Mouse (Mus musculus) hindbrain, postnatal 0 days (tissue): ENCODE data around the gene Gon4l. TPM values are rescaled to one million over a fixed set of nuclear protein-coding genes. Genes with fewer than 3 reads are reported as not detected.
"Not testable (repeated sequence)": the region's sequence is repeated elsewhere in the genome, so short reads cannot be mapped to it uniquely, and the experiment has no call there.

ENCODE experiments used
- ATAC-seq: fragments of 200-750 bp; cut with Nextera tagmentation; 2 replicates; pipeline ENCODE4 v1.8.0; 2017; ENCODE audit warnings: mild to moderate bottlenecking, moderate TSS enrichment, moderate library complexity
- DNase-seq: peaks from one replicate; pipeline ENCODE4 v3.0.0-alpha.2; 2015; ENCODE audit warnings: low spot score
- H3K27ac ChIP-seq: fragments of 300-500 bp; sonication (generic); 2 replicates; pipeline ENCODE4 v1.5.1; 2014; ENCODE audit warnings: mild to moderate bottlenecking
- H3K27me3 ChIP-seq: fragments of 300-500 bp; sonication (generic); 2 replicates; pipeline ENCODE4 v1.6.1; 2014; ENCODE audit warnings: low read length, mixed read lengths; ENCODE audit not compliant: insufficient read depth
- H3K36me3 ChIP-seq: fragments of 300-500 bp; sonication (generic); 2 replicates; pipeline ENCODE4 v1.6.1; 2014; ENCODE audit warnings: low read length, mixed read lengths; ENCODE audit not compliant: insufficient read depth
- H3K4me1 ChIP-seq: fragments of 300-500 bp; sonication (generic); 2 replicates; pipeline ENCODE4 v1.6.1; 2014; ENCODE audit warnings: antibody characterized with exemption, low read length, mixed read lengths; ENCODE audit not compliant: insufficient read depth
- H3K4me2 ChIP-seq: fragments of 300-500 bp; sonication (generic); 2 replicates; pipeline ENCODE4 v1.6.1; 2014; ENCODE audit warnings: low read depth, mild to moderate bottlenecking, low read length, moderate library complexity, mixed read lengths
- H3K4me3 ChIP-seq: fragments of 300-500 bp; sonication (generic); 2 replicates; pipeline ENCODE4 v1.5.1; 2014; ENCODE audit warnings: low read length
- H3K9ac ChIP-seq: fragments of 300-500 bp; sonication (generic); replicated peaks from 2 replicates; pipeline ENCODE4 v1.6.1; 2014; ENCODE audit warnings: mild to moderate bottlenecking, low read length, moderate library complexity, mixed read lengths
- H3K9me3 ChIP-seq: fragments of 300-500 bp; sonication (generic); 2 replicates; pipeline ENCODE4 v1.6.1; 2016; ENCODE audit warnings: low read length, mixed read lengths
- CTCF ChIP-seq: IDR thresholded peaks from 2 replicates; pipeline ENCODE4 v1.5.1; 2016; ENCODE audit warnings: antibody characterized with exemption, control low read depth, low read depth
- WGBS: fragments of 180-500 bp; shearing (Covaris S2); extraction: QIAGEN DNeasy Blood & Tissue Kit; methylation state at CpG from one replicate; pipeline ENCODE4 v1.1.7; 2014; 5-methylcytosine and 5-hydroxymethylcytosine counted together
- polyA plus RNA-seq: library from polyadenylated mRNA; unstranded; fragments of >200 nt; fragmentation: Nextera tagmentation; extraction: Ambion mirVana; gene quantifications from 2 replicates; pipeline ENCODE4 v1.2.1, GENCODE M21; 2015
- total RNA-seq: library from RNA; depleted of rRNA; stranded (reverse); fragments of >200 nt; gene quantifications from 2 replicates; pipeline ENCODE4 v1.2.3, GENCODE M21; 2014

The Gon4l gene
- total and polyA plus RNA-seq, 2 experiments from 2014 or later: 8.4 to 33.6 TPM

GRCm38 (mm10) chr3:88882536-88882935 is 47.5 kb downstream of the Gon4l start:
- H3K4me1 ChIP-seq, ATAC-seq, H3K4me2 ChIP-seq, H3K27ac ChIP-seq, H3K36me3 ChIP-seq, H3K9ac ChIP-seq, H3K27me3 ChIP-seq, DNase-seq, H3K9me3 ChIP-seq, H3K4me3 ChIP-seq: not testable (repeated sequence)
- 97% methylated on average over 4 of the region's 4 CpGs for WGBS

DNA sequence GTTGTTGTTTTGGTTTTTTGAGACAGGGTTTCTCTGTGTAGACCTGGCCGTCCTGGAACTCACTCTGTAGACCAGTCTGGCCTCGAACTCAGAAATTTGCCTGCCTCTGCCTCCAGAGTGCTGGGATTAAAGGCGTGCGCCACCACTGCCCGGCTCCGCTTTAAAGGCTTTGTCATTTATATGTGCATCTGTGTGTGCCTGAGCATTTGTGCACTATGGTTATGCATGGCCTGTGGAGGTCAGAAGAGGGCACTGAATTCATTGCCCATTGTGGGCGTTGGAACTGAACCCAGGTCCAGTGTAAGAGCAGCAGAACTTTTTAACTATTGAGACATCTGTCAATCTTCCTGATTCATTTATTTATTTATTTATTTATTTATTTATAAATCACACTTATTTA is 58.0 kb downstream of the Gon4l start:
- not testable (repeated sequence) for H3K9ac ChIP-seq, H3K27ac ChIP-seq, H3K9me3 ChIP-seq, H3K4me1 ChIP-seq, ATAC-seq, H3K36me3 ChIP-seq, DNase-seq, H3K4me3 ChIP-seq, H3K4me2 ChIP-seq, H3K27me3 ChIP-seq
- 95% methylated on average over 7 of the region's 7 CpGs for WGBS

GRCm38 (mm10) chr3:88904803-88905202 is 69.8 kb downstream of the Gon4l start:
- H3K4me2 ChIP-seq: no peak overlapping the region
- no peak overlapping the region for H3K27ac ChIP-seq
- H3K9me3 ChIP-seq: no peaks in the 10 kb centered on the region
- DNase-seq: no peak
- TF ChIP-seq CTCF: no peak
- ATAC-seq: no peak
- no peaks in the 10 kb centered on the region for H3K4me1 ChIP-seq
- WGBS: 87% methylated on average over 3 of the region's 3 CpGs
- H3K36me3 ChIP-seq: peaks cover 72% of the 10 kb centered on the region
- H3K27me3 ChIP-seq: no peaks in the 10 kb centered on the region
- H3K9ac ChIP-seq: no peak overlapping the region
- H3K4me3 ChIP-seq: no peak overlapping the region

DNA sequence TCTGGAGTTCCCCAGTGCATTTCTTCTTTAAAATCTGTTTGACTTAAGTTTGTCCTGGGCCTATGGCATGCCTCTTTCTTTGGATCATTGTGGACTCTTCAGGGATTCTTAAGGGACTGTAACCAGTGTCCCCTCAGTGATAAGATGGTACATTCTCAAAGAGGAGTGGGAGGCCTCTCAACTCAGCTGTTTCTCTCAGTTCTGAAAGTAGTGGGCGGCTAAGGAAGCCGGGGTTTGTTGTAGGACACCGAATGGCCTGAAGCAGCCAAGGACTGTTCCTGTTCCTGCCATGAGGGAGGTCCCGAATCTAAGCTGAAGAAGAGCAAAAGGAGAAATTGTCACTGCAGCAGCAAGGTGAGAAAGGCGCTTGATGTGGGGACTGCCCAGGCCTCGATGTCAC is 70.2 kb downstream of the Gon4l start:
- H3K4me2 ChIP-seq: no peak overlapping the region
- no peak overlapping the region for H3K27ac ChIP-seq
- ATAC-seq: no peak
- no peak overlapping the region for H3K4me3 ChIP-seq
- H3K9ac ChIP-seq: no peak overlapping the region
- TF ChIP-seq CTCF: no peak
- WGBS: 85% methylated on average over 6 of the region's 6 CpGs
- H3K9me3 ChIP-seq: no peaks in the 10 kb centered on the region
- no peaks in the 10 kb centered on the region for H3K4me1 ChIP-seq
- H3K36me3 ChIP-seq: peaks cover 76% of the 10 kb centered on the region
- DNase-seq: no peak
- H3K27me3 ChIP-seq: no peaks in the 10 kb centered on the region

DNA sequence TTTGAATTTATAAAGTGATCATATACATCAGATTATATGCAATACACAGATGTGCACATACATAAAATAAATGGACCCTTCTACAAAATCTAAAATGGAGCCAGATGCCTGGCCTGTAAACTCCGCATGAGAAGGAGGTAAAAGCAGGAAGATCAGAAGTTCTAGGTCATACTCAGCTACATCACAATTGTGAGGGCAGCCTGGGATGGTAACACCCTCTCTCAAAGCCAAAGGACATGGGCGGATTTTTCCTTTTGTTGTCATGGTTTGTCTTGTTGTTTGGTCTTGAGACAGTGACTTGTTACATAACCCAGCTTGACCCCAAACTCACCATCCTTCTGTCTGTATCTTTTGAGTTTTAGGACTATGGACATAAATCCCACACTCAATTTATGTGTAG is 70.7 kb downstream of the Gon4l start:
- ATAC-seq (no peak), DNase-seq (no peak)
- Histone ChIP-seq H3K4me2 (no peak overlapping the region), H3K4me1 (no peaks in the 10 kb centered on the region), H3K9me3 (no peaks in the 10 kb centered on the region), H3K27ac (no peak overlapping the region), H3K27me3 (no peaks in the 10 kb centered on the region), H3K4me3 (no peak overlapping the region), H3K36me3 (peaks cover 81% of the 10 kb centered on the region), H3K9ac (no peak overlapping the region)
- 93% methylated on average over 2 of the region's 2 CpGs for WGBS
- no peak for TF ChIP-seq CTCF

DNA sequence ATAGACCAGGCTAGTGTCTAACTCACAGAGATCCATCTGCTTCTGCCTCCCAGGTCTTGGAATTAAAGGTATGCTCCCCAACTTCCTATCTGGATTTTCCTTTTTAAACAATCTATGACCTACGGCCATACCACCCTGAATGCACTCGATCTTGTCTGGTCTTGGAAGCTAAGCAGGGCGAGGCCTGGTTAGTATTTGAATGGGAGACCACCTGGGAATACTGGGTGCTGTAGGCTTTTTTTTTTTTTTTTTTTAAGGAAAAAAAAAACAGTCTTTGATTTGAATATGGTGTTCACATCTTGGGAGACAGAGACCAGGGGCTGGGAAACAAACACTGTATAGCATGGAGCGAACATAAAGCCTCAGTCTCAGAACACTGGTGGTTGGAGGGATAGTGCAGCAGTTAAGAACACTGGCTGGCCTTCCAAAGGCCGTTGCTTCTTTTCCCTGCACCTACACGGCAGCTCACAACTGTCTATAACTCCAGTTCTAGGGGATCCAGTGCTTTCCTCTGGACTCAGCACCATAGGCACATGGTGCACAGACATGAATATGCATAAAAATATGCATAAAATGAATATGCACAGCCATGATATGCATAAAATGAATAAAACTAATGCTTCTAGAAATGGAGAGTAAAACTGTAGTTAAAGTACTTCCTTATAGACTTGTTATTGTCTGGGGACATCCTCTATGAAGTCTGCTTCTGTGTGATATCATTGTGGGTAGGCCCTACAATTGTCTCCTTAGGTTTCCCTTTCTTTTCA is 71.5 kb downstream of the Gon4l start:
- ATAC-seq (no peak), DNase-seq (no peak)
- no peak overlapping the region for H3K9ac ChIP-seq
- peaks cover 83% of the 10 kb centered on the region for H3K36me3 ChIP-seq
- H3K27me3 ChIP-seq: no peaks in the 10 kb centered on the region
- no peak for TF ChIP-seq CTCF
- no peaks in the 10 kb centered on the region for H3K4me1 ChIP-seq
- H3K4me3 ChIP-seq: no peak overlapping the region
- 92% methylated on average over 6 of the region's 6 CpGs for WGBS
- no peaks in the 10 kb centered on the region for H3K9me3 ChIP-seq
- no peak overlapping the region for H3K4me2 ChIP-seq
- no peak overlapping the region for H3K27ac ChIP-seq

DNA sequence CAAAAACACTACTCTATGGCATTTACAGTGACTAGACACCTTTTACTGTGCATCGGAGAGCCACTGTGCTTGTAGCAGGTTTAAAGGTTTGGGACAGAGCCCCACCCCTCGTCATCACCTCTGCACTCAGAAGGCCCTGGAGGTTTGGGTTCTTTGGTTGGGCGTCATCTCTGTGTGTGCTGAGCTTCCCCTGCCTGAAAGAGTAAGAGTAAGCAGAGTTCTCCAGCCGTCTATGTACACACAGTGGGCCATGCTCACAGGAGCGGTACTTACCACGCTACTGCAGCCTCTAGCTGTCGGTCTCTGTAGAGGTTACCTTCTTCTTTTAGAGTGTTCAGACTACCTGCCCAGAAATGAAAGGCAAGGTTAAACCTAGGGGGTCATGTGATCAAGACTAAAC is 77.6 kb downstream of the Gon4l start:
- 89% methylated on average over 7 of the region's 7 CpGs for WGBS
- Histone ChIP-seq H3K9me3 (no peaks in the 10 kb centered on the region), H3K4me3 (peak overlapping the region; percentile 69; the same call in 1 of the 2 replicates), H3K27me3 (no peaks in the 10 kb centered on the region), H3K4me1 (peaks cover 6% of the 10 kb centered on the region; the same call in 1 of the 2 replicates), H3K4me2 (peak overlapping the region; percentile 88; the same call in 1 of the 2 replicates), H3K36me3 (peaks cover 34% of the 10 kb centered on the region), H3K9ac (no peak overlapping the region), H3K27ac (no peak overlapping the region)
- no peak for TF ChIP-seq CTCF
- DNase-seq (no peak), ATAC-seq (no peak)
